Mouse (Mus musculus): ENCODE measurements around the gene Sprr4. TPM values are rescaled to one million over a fixed set of nuclear protein-coding genes. Genes with fewer than 3 reads are reported as not detected.
"Not testable (repeated sequence)": the region's sequence is repeated elsewhere in the genome, so short reads cannot be mapped to it uniquely, and the experiment has no call there.

Gene Sprr4
- total RNA-seq (2021), result not detected

- intact Hi-C loops (cut with DNase I), result no loop called here
- no peak for DNase-seq (ENCODE audit: low spot score in 2 of 2)
These were observed at the start of gene Sprr4 for GRCm38 (mm10) chr3:92500393-92500792. Gene Sprr4 (minus strand): TSS chr3:92500493.

GRCm38 (mm10) chr3:92534411-92534810 is 34.1 kb upstream of the Sprr4 start, which contains the start of gene 2310046K23Rik:
Gene 2310046K23Rik (minus strand): TSS chr3:92534511.
- intact Hi-C loops (cut with DNase I), result no loop called here

GRCm38 (mm10) chr3:92512325-92512724 is 12.0 kb upstream of the Sprr4 start:
- peak; percentile 10 to 52 for DNase-seq (ENCODE audit: low spot score in 2 of 2)
- intact Hi-C loops (cut with DNase I), result no loop called here

More at GRCm38 (mm10) chr3:92534411-92534810, 34.1 kb upstream of the Sprr4 start, which contains the start of gene 2310046K23Rik:
- no peak for DNase-seq (ENCODE audit: low spot score in 2 of 2)

- peak; percentile 20 to 33 for DNase-seq (ENCODE audit: low spot score in 2 of 2)
- intact Hi-C loops (cut with DNase I), result loop anchor here (2.0 kb wide), 2 partner anchors 116 to 358 kb away; no protein-coding TSS in a partner anchor
These were observed 10.5 kb upstream of the Sprr4 start for GRCm38 (mm10) chr3:92510786-92511185.

GRCm38 (mm10) chr3:92508185-92508584 is 7.9 kb upstream of the Sprr4 start:
- no peak for DNase-seq (ENCODE audit: low spot score in 2 of 2)
- intact Hi-C loops (cut with DNase I), result no loop called here

GRCm38 (mm10) chr3:92503528-92503927 is 3.2 kb upstream of the Sprr4 start:
- intact Hi-C loops (cut with DNase I), result no loop called here
- DNase-seq (ENCODE audit: low spot score in 2 of 2), result peak in 1 of 2 experiments; percentile 50

- intact Hi-C loops (cut with DNase I); DNase-seq (ENCODE audit: low spot score in 2 of 2): not testable (repeated sequence)
These were observed 10.0 kb downstream of the Sprr4 start for GRCm38 (mm10) chr3:92490262-92490661.

GRCm38 (mm10) chr3:92486307-92486706 is 14.0 kb downstream of the Sprr4 start:
- intact Hi-C loops (cut with DNase I), result no loop called here
- DNase-seq (ENCODE audit: low spot score in 2 of 2), result no peak

- intact Hi-C loops (cut with DNase I), result no loop called here
- DNase-seq (ENCODE audit: low spot score in 2 of 2), result no peak
These were observed 14.4 kb downstream of the Sprr4 start, which contains the start of gene Sprr1a for GRCm38 (mm10) chr3:92485863-92486262. Gene Sprr1a (minus strand): TSS chr3:92485895.

- intact Hi-C loops (cut with DNase I); DNase-seq (ENCODE audit: low spot score in 2 of 2): not testable (repeated sequence)
These were observed 19.0 kb downstream of the Sprr4 start for GRCm38 (mm10) chr3:92481249-92481648.

GRCm38 (mm10) chr3:92470111-92470510 is 30.2 kb downstream of the Sprr4 start:
- no peak for DNase-seq (ENCODE audit: low spot score in 2 of 2)
- intact Hi-C loops (cut with DNase I), result no loop called here

- no peak for DNase-seq (ENCODE audit: low spot score in 2 of 2)
- intact Hi-C loops (cut with DNase I), result no loop called here
These were observed 32.9 kb downstream of the Sprr4 start for GRCm38 (mm10) chr3:92467424-92467823.

GRCm38 (mm10) chr3:92466576-92466975 is 33.7 kb downstream of the Sprr4 start:
- intact Hi-C loops (cut with DNase I), result no loop called here
- DNase-seq (ENCODE audit: low spot score in 2 of 2), result no peak

- intact Hi-C loops (cut with DNase I), result no loop called here
- DNase-seq (ENCODE audit: low spot score in 2 of 2), result no peak
These were observed 41.7 kb downstream of the Sprr4 start, which contains the start of gene Sprr3 for GRCm38 (mm10) chr3:92458620-92459019. Gene Sprr3 (minus strand): TSS chr3:92458720.

GRCm38 (mm10) chr3:92455151-92455550 is 45.1 kb downstream of the Sprr4 start:
- no peak for DNase-seq (ENCODE audit: low spot score in 2 of 2)
- intact Hi-C loops (cut with DNase I), result no loop called here

Other genes with a start within 250 kb of the Sprr4 start
- gene Sprr2a3, start 215.1 kb downstream of the Sprr4 start, total RNA-seq (2021), result not detected
- gene Sprr2b, start 183.9 kb downstream of the Sprr4 start, total RNA-seq (2021), result not detected
- gene Sprr2d, start 161.4 kb downstream of the Sprr4 start, total RNA-seq (2021), result not detected
- gene Sprr2e, start 148.3 kb downstream of the Sprr4 start, total RNA-seq (2021), result not detected
- not detected for gene Sprr2f, start 135.3 kb downstream of the Sprr4 start, total RNA-seq (2021)
- gene Sprr2h, start 114.8 kb downstream of the Sprr4 start, total RNA-seq (2021), result not detected
- gene Sprr2i, start 92.5 kb downstream of the Sprr4 start, total RNA-seq (2021), result not detected
- gene Sprr2j-ps, start 82.4 kb downstream of the Sprr4 start, total RNA-seq (2021), result not detected
- 1 to 10 TPM; 3.5 to 3.9 TPM for gene Gm9774, start 71.1 kb downstream of the Sprr4 start, total RNA-seq (2021)
- gene Sprr2k, start 67.9 kb downstream of the Sprr4 start, total RNA-seq (2021), result not detected
- gene Sprr1b, start 61.7 kb downstream of the Sprr4 start, total RNA-seq (2021), result not detected
- gene Sprr3, start 41.8 kb downstream of the Sprr4 start, total RNA-seq (2021), result not detected
- not detected for gene Sprr1a, start 14.6 kb downstream of the Sprr4 start, total RNA-seq (2021)
- not detected for gene 2310046K23Rik, start 34.0 kb upstream of the Sprr4 start, total RNA-seq (2021)
- gene Ivl, start 73.2 kb upstream of the Sprr4 start, total RNA-seq (2021), result not detected
- gene Smcp, start 88.5 kb upstream of the Sprr4 start, total RNA-seq (2021), result not detected
- not detected for gene 2210017I01Rik, start 107.0 kb upstream of the Sprr4 start, total RNA-seq (2021)
- not detected for gene Lce6a, start 121.2 kb upstream of the Sprr4 start, total RNA-seq (2021)
- not detected for gene Lce1a1, start 147.8 kb upstream of the Sprr4 start, total RNA-seq (2021)
- not detected for gene Lce1b, start 156.4 kb upstream of the Sprr4 start, total RNA-seq (2021)
- gene Lce1a2, start 169.8 kb upstream of the Sprr4 start, total RNA-seq (2021), result not detected
- gene Lce1c, start 178.8 kb upstream of the Sprr4 start, total RNA-seq (2021), result not detected
- not detected for gene Lce1d, start 186.7 kb upstream of the Sprr4 start, total RNA-seq (2021)
- gene Lce1e, start 208.6 kb upstream of the Sprr4 start, total RNA-seq (2021), result not detected
- not detected for gene Lce1f, start 219.9 kb upstream of the Sprr4 start, total RNA-seq (2021)
- gene Gm38119, start 238.6 kb upstream of the Sprr4 start, total RNA-seq (2021), result not detected

All from left cerebral cortex, postnatal 25 days (tissue).